Mouse (Mus musculus): ENCODE measurements around the gene Mapt. TPM values are rescaled to one million over a fixed set of nuclear protein-coding genes. Genes with fewer than 3 reads are reported as not detected.
A peak's percentile ranks its signal among the peaks of the same experiment; 100 is the strongest.

Mapt gene
- polyA plus RNA-seq, 1 experiment = 0.94 TPM

GRCm38 (mm10) chr11:104220291-104220690 lies 10.9 kb upstream of the Mapt start:
- no peak overlapping the region for H3K27ac ChIP-seq (ENCODE audit: control insufficient read depth, insufficient read depth, low read depth, low read length)
- no peak overlapping the region for H3K4me3 ChIP-seq (ENCODE audit: control insufficient read depth, low read depth, low read length)
- no peaks in the 10 kb centered on the region for H3K27me3 ChIP-seq (ENCODE audit: control insufficient read depth, insufficient read depth, low read length)
- TF ChIP-seq POLR2A (IDR thresholded peaks at IDR 0.05; ENCODE audit: control insufficient read depth, low read depth, low read length) = no peak
- no peaks in the 10 kb centered on the region for H3K36me3 ChIP-seq (ENCODE audit: control insufficient read depth, insufficient read depth, low read length)
- H3K4me1 ChIP-seq (ENCODE audit: control insufficient read depth, insufficient read depth, low read length) = no peaks in the 10 kb centered on the region

DNA sequence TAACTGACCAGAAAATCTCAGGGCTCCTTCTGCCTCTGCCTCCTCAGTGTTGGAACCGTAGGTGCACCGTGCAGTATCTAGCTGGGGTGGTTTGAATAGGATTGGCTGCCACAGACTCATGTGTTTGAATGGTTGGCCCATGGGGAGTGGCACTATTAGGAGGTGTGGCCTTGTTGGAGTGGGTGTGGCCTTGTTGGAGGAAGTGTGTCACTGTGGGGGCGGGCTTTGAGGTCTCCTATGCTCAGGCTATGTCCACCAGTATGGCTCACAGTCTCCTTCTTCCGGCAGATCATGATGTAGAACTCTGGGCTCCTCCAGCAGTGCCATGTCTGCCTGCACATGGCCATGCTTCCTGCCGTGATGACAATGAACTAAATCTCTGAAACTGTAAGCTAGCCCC lies 9.4 kb upstream of the Mapt start:
- Histone ChIP-seq H3K36me3 (ENCODE audit: control insufficient read depth, insufficient read depth, low read length) (no peaks in the 10 kb centered on the region), H3K4me1 (ENCODE audit: control insufficient read depth, insufficient read depth, low read length) (no peaks in the 10 kb centered on the region)
- TF ChIP-seq POLR2A (IDR thresholded peaks at IDR 0.05; ENCODE audit: control insufficient read depth, low read depth, low read length) = no peak
- no peak for TF ChIP-seq CTCF (IDR thresholded peaks at IDR 0.05; ENCODE audit: control insufficient read depth, insufficient read depth, insufficient replicate concordance, low read depth, low read length)

DNA sequence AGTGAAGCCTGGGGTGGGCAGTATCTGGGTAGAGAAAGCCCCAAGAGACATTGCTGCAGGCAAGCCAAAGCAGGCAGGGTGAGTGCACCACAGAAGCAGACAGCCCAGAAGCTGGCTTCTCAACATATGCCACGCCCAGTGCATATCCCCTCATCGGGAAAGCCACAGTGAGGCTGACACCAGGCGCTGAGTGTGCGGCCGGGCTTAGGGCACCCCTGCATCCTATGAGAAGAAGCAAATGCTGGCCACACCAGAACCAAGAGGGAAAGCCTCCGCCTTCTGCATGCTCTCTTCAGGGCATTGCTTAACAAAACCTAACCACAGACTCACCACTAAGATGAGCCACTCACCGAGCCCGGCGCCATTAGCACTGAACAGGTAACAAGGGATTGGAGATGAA lies 7.9 kb upstream of the Mapt start:
- no peaks in the 10 kb centered on the region for H3K4me1 ChIP-seq (ENCODE audit: control insufficient read depth, insufficient read depth, low read length)
- no peaks in the 10 kb centered on the region for H3K36me3 ChIP-seq (ENCODE audit: control insufficient read depth, insufficient read depth, low read length)
- H3K4me3 ChIP-seq (ENCODE audit: control insufficient read depth, low read depth, low read length) = no peak overlapping the region
- H3K27ac ChIP-seq (ENCODE audit: control insufficient read depth, insufficient read depth, low read depth, low read length) = no peak overlapping the region
- H3K27me3 ChIP-seq (ENCODE audit: control insufficient read depth, insufficient read depth, low read length) = no peaks in the 10 kb centered on the region
- TF ChIP-seq POLR2A (IDR thresholded peaks at IDR 0.05; ENCODE audit: control insufficient read depth, low read depth, low read length) (no peak), CTCF (IDR thresholded peaks at IDR 0.05; ENCODE audit: control insufficient read depth, insufficient read depth, insufficient replicate concordance, low read depth, low read length) (no peak)

More for the DNA sequence above, 9.4 kb upstream of the Mapt start:
- H3K27me3 ChIP-seq (ENCODE audit: control insufficient read depth, insufficient read depth, low read length) = no peaks in the 10 kb centered on the region
- H3K27ac ChIP-seq (ENCODE audit: control insufficient read depth, insufficient read depth, low read depth, low read length) = no peak overlapping the region
- H3K4me3 ChIP-seq (ENCODE audit: control insufficient read depth, low read depth, low read length) = no peak overlapping the region

DNA sequence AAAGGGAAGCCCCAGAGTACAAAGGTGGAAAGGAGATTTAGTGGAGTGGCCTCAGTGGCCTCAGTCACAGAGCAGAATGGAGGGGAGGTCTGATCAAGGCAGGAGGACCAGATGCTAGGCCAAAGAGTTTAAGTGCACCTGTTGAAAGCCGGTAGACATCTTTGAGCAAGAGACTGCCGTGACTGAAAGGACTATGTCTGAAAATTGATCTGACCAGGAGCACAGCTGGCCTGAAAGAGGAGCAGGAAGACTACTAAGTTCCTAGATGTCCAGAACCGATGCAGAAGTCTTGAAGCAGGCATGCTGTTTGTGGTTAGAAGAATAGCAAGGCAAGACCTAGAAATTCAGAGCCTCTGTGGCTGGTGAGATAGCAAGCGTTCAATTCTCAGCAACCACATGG lies 1.8 kb upstream of the Mapt start:
- H3K27me3 ChIP-seq (ENCODE audit: control insufficient read depth, insufficient read depth, low read length) = no peaks in the 10 kb centered on the region
- no peak overlapping the region for H3K4me3 ChIP-seq (ENCODE audit: control insufficient read depth, low read depth, low read length)
- no peaks in the 10 kb centered on the region for H3K36me3 ChIP-seq (ENCODE audit: control insufficient read depth, insufficient read depth, low read length)
- no peak for TF ChIP-seq CTCF (IDR thresholded peaks at IDR 0.05; ENCODE audit: control insufficient read depth, insufficient read depth, insufficient replicate concordance, low read depth, low read length)
- no peak for TF ChIP-seq POLR2A (IDR thresholded peaks at IDR 0.05; ENCODE audit: control insufficient read depth, low read depth, low read length)
- peaks cover 28% of the 10 kb centered on the region for H3K4me1 ChIP-seq (ENCODE audit: control insufficient read depth, insufficient read depth, low read length)
- H3K27ac ChIP-seq (ENCODE audit: control insufficient read depth, insufficient read depth, low read depth, low read length) = no peak overlapping the region

- no peaks in the 10 kb centered on the region for H3K27me3 ChIP-seq (ENCODE audit: control insufficient read depth, insufficient read depth, low read length)
- H3K27ac ChIP-seq (ENCODE audit: control insufficient read depth, insufficient read depth, low read depth, low read length) = no peak overlapping the region
- no peak overlapping the region for H3K4me3 ChIP-seq (ENCODE audit: control insufficient read depth, low read depth, low read length)
- H3K4me1 ChIP-seq (ENCODE audit: control insufficient read depth, insufficient read depth, low read length) = peaks cover 30% of the 10 kb centered on the region
- TF ChIP-seq CTCF (IDR thresholded peaks at IDR 0.05; ENCODE audit: control insufficient read depth, insufficient read depth, insufficient replicate concordance, low read depth, low read length) (no peak), POLR2A (IDR thresholded peaks at IDR 0.05; ENCODE audit: control insufficient read depth, low read depth, low read length) (no peak)
- H3K36me3 ChIP-seq (ENCODE audit: control insufficient read depth, insufficient read depth, low read length) = no peaks in the 10 kb centered on the region
These were observed 968 bp upstream of the Mapt start for GRCm38 (mm10) chr11:104230066-104230778.

DNA sequence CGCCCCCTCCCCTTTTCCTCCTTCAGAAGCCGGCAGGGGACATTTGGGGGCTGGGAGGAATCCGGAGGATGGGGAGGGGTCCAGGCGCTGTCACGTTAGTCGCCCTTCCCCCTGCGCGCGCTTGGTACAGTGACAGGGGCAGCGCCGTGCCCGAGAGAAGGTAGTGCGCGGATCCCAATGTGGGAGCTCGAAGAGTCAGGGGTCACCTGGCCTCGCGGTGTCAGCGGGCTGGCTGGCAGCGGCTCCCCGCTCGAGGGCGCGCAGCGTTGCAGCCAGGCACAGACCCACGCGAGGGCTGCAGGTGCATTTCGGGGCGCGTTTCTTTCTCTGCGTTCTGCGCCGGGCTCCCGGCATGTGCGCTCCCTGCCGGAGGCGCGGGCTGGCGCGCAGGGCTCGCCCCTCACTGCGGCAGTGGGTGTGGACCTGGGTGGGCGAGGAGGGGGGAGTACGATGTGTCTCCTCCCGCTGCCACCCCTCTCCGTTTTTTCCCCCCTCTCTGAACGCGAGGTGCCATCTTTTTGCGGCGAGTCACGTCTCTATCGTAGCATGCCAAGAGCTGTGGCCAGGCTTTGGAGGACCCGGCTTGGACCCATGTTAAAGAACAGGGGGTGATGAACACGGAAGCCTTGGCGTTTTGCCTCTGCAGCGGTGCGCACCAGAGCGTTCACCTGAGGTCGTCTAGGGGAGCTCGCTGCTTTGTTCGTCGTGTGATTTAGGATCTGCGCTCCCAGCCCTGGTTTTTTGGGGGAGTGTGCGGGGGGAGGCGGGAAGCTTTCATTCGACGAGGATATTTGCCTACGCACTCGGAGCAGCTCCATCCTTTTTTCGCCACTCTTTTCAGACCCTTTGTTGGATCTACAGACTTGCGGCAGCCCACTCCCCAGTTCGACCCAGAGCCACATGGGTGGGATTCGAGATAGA lies 1.2 kb downstream of the Mapt start:
- TF ChIP-seq CTCF (IDR thresholded peaks at IDR 0.05; ENCODE audit: control insufficient read depth, insufficient read depth, insufficient replicate concordance, low read depth, low read length) = no peak
- Histone ChIP-seq H3K27me3 (ENCODE audit: control insufficient read depth, insufficient read depth, low read length) (no peaks in the 10 kb centered on the region), H3K36me3 (ENCODE audit: control insufficient read depth, insufficient read depth, low read length) (no peaks in the 10 kb centered on the region), H3K27ac (ENCODE audit: control insufficient read depth, insufficient read depth, low read depth, low read length) (no peak overlapping the region), H3K4me1 (ENCODE audit: control insufficient read depth, insufficient read depth, low read length) (peaks cover 30% of the 10 kb centered on the region), H3K4me3 (ENCODE audit: control insufficient read depth, low read depth, low read length) (peak overlapping the region; percentile 92)

DNA sequence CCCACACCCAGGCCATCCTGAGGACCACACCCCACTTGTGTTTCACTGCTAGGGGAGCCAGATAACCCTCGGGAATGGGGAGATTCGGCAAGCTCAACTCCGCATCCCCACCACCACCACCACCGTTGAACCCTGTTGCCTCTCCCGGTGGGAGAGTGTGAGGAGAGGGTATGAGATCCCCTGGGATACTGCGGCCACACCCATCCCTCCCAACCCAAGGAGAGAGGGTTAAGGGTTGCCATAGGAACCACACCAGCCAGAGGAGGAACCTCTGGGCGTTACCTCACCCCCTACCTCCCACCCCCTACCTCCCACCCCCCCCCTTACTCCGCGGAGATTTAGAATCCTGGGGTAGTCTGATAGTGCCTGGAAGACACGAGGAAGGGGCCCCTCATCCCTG lies 1.9 kb downstream of the Mapt start:
- no peaks in the 10 kb centered on the region for H3K36me3 ChIP-seq (ENCODE audit: control insufficient read depth, insufficient read depth, low read length)
- no peaks in the 10 kb centered on the region for H3K27me3 ChIP-seq (ENCODE audit: control insufficient read depth, insufficient read depth, low read length)
- peaks cover 30% of the 10 kb centered on the region for H3K4me1 ChIP-seq (ENCODE audit: control insufficient read depth, insufficient read depth, low read length)
- H3K27ac ChIP-seq (ENCODE audit: control insufficient read depth, insufficient read depth, low read depth, low read length) = no peak overlapping the region
- no peak overlapping the region; the same call in 1 of the 2 replicates for H3K4me3 ChIP-seq (ENCODE audit: control insufficient read depth, low read depth, low read length)
- TF ChIP-seq POLR2A (IDR thresholded peaks at IDR 0.05; ENCODE audit: control insufficient read depth, low read depth, low read length) = no peak
- no peak for TF ChIP-seq CTCF (IDR thresholded peaks at IDR 0.05; ENCODE audit: control insufficient read depth, insufficient read depth, insufficient replicate concordance, low read depth, low read length)

Data from testis, adult 2 months (tissue).